ENCODE assay signal across 10 mouse cellular contexts in the genomic region with DNA sequence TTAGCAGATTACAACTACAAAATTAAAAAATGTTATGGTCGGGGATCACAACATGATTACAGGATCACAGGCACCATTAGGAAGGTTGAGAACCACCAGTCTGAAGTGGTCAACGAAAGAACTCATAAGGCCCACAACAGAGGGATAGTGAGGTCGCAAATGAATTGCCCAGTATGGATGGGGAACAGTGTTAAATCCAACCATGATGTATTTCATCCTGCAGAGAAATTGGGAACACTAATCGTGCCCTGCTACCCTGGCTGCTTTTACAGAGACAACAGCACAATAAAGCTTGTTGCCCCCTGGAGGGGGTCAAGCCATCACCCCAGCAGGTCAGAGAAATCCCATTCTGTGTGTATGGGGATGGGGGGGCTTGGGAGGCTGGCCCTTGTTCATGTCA. TPM values are rescaled to one million over a fixed set of nuclear protein-coding genes. Genes with fewer than 3 reads are reported as not detected.
A peak's percentile ranks its signal among the peaks of the same experiment; 100 is the strongest.
DNase-seq lines count a peak whose midpoint lies in the region; ATAC-seq and TF ChIP-seq lines count a peak whose summit lies in the region.
"Had no signal": no experiment of that assay in that cellular context is flagged by ENCODE, and none has a peak within 500 bp of the region (broad histone marks: within the 10 kb centered on the region; RNA-seq: fewer than 3 reads in every experiment).

No protein-coding gene starts in this region.

- H3K27ac ChIP-seq in heart, postnatal 0 days (ENCODE audit: low read depth): no peak overlapping the region
- no peak overlapping the region for H3K27ac ChIP-seq in bone marrow macrophage, adult 2 months (ENCODE audit: insufficient read depth, low read depth, low read length)
- no peak overlapping the region for H3K27ac ChIP-seq in hindbrain, embryonic 15.5 days (replicated peaks)
- H3K27ac ChIP-seq in midbrain, embryonic 13.5 days: no peak overlapping the region

- no peak for TF ChIP-seq POLR2A in bone marrow macrophage, adult 2 months (IDR thresholded peaks at IDR 0.05; ENCODE audit: borderline replicate concordance, low read depth, low read length)

- no peak for TF ChIP-seq EP300 in heart, postnatal 0 days (IDR thresholded peaks at IDR 0.05; ENCODE audit: low read depth)

- no peak overlapping the region for H3K4me3 ChIP-seq in heart, postnatal 0 days (ENCODE audit: low read depth, low read length)
- peak overlapping the region; percentile 89 for H3K4me3 ChIP-seq in bone marrow macrophage, adult 2 months (ENCODE audit: insufficient read depth, low read length)
- peak overlapping the region; percentile 87 for H3K4me3 ChIP-seq in hindbrain, embryonic 15.5 days
- H3K4me3 ChIP-seq in midbrain, embryonic 13.5 days (replicated peaks): peak overlapping the region; percentile 94

- H3K36me3 ChIP-seq in heart, postnatal 0 days (replicated peaks; ENCODE audit: control insufficient read depth, insufficient read depth, low read length): peaks cover 62% of the 10 kb centered on the region
- H3K36me3 ChIP-seq in hindbrain, embryonic 15.5 days: peaks cover 54% of the 10 kb centered on the region
- H3K36me3 ChIP-seq in midbrain, embryonic 13.5 days: peaks cover 64% of the 10 kb centered on the region

- H3K4me1 ChIP-seq in heart, postnatal 0 days (ENCODE audit: control insufficient read depth, insufficient read depth): peaks cover 20% of the 10 kb centered on the region
- peaks cover 21% of the 10 kb centered on the region for H3K4me1 ChIP-seq in bone marrow macrophage, adult 2 months (ENCODE audit: control insufficient read depth, insufficient read depth, low read length)
- peaks cover 39% of the 10 kb centered on the region for H3K4me1 ChIP-seq in hindbrain, embryonic 15.5 days (replicated peaks)
- H3K4me1 ChIP-seq in midbrain, embryonic 13.5 days (replicated peaks): peaks cover 50% of the 10 kb centered on the region

- WGBS in heart, postnatal 0 days: 63% methylated on average over 4 of the region's 4 CpGs
- WGBS in hindbrain, embryonic 15.5 days: 52% methylated on average over 4 of the region's 4 CpGs
- 47% methylated on average over 4 of the region's 4 CpGs for WGBS in midbrain, embryonic 13.5 days

- DNase-seq in heart, postnatal 0 days (ENCODE audit: low spot score): no peak
- no peak for DNase-seq in heart, postnatal 25 days (ENCODE audit: low spot score)
- no peak for DNase-seq in thymus, postnatal 0 days (ENCODE audit: low spot score)
- DNase-seq in cerebellum, adult 8-10 months: no peak

- peak overlapping the region; percentile 88 for H3K4me2 ChIP-seq in heart, postnatal 0 days (ENCODE audit: low read depth, low read length)
- H3K4me2 ChIP-seq in hindbrain, embryonic 15.5 days: peak overlapping the region; percentile 83
- H3K4me2 ChIP-seq in midbrain, embryonic 13.5 days (replicated peaks): peak overlapping the region; percentile 90

- H3K9me3 ChIP-seq in heart, postnatal 0 days (replicated peaks; ENCODE audit: control insufficient read depth, low read length): no peaks in the 10 kb centered on the region
- no peaks in the 10 kb centered on the region for H3K9me3 ChIP-seq in hindbrain, embryonic 15.5 days
- no peaks in the 10 kb centered on the region for H3K9me3 ChIP-seq in midbrain, embryonic 13.5 days

- H3K9ac ChIP-seq in heart, postnatal 0 days (replicated peaks; ENCODE audit: low read depth, low read length): peak overlapping the region; percentile 75; the same call in 1 of the 2 replicates
- peak overlapping the region; percentile 69; the same call in 1 of the 2 replicates for H3K9ac ChIP-seq in hindbrain, embryonic 15.5 days
- H3K9ac ChIP-seq in midbrain, embryonic 13.5 days (replicated peaks): peak overlapping the region; percentile 87

- intact Hi-C loops in heart, postnatal 25 days (cut with DNase I): loop anchor here (5.0 kb wide), 1 partner anchor 37 kb away; the partner anchor contains the start of gene Dgcr8

- no peak for ATAC-seq in heart, postnatal 0 days (ENCODE audit: insufficient read depth, low read depth)
- no peak for ATAC-seq in hindbrain, embryonic 15.5 days (ENCODE audit: low FRiP score, low read depth)
- ATAC-seq in midbrain, embryonic 13.5 days: no peak
- ATAC-seq in megakaryocyte progenitor cell, adult 5-6 weeks (replicated peaks; ENCODE audit: poor library complexity): no peak
- ATAC-seq: Patski had no signal

- H3K27me3 ChIP-seq in heart, postnatal 0 days (ENCODE audit: control insufficient read depth, insufficient read depth, low read length): no peaks in the 10 kb centered on the region
- no peaks in the 10 kb centered on the region for H3K27me3 ChIP-seq in hindbrain, embryonic 15.5 days
- H3K27me3 ChIP-seq in midbrain, embryonic 13.5 days: no peaks in the 10 kb centered on the region
- H3K27me3 ChIP-seq: Patski had no signal

- TF ChIP-seq CTCF in heart, postnatal 0 days (IDR thresholded peaks at IDR 0.05; ENCODE audit: low read depth): no peak
- TF ChIP-seq CTCF in bone marrow macrophage, adult 2 months (IDR thresholded peaks at IDR 0.05; ENCODE audit: low read depth, low read length): no peak

RNA-seq across cellular contexts. Expression of gene Ranbp1, which starts 1.7 kb away (rescaled TPM):
- 51.3 and 65.1 TPM in 2 replicates for total RNA-seq in heart, postnatal 0 days (2014; rRNA removed; ENCODE audit: low replicate concordance)
- polyA plus RNA-seq in heart, postnatal 0 days (2015; fragmentation: Nextera tagmentation; extraction: Ambion mirVana): 210 and 213 TPM in 2 replicates
- total RNA-seq in heart, postnatal 25 days (2021): 10 to 100 TPM; 42.7 to 43.0 TPM
- 85.0 and 105 TPM in 2 replicates for polyA plus RNA-seq in bone marrow macrophage, adult 2 months (2012; ENCODE audit: insufficient read depth, insufficient read length, missing spikeins)
- 373 and 402 TPM in 2 replicates for polyA plus RNA-seq in hindbrain, embryonic 15.5 days (2015; fragmentation: Nextera tagmentation; extraction: Ambion mirVana)
- polyA plus RNA-seq in midbrain, embryonic 13.5 days (2015; fragmentation: Nextera tagmentation; extraction: Ambion mirVana): 519 and 564 TPM in 2 replicates
- 621 and 642 TPM in 2 replicates for total RNA-seq in megakaryocyte progenitor cell, adult 5-6 weeks (2015)
- 523 and 557 TPM in 2 replicates for total RNA-seq in megakaryocyte progenitor cell, adult 5-6 weeks (2017)
- 582 and 637 TPM in 2 replicates for polyA plus RNA-seq in thymus, postnatal 0 days (2015; fragmentation: Nextera tagmentation; extraction: Ambion mirVana)

RNA-seq across cellular contexts. Expression of gene Trmt2a, which starts 1.8 kb away (rescaled TPM):
- 27.2 and 30.6 TPM in 2 replicates for total RNA-seq in heart, postnatal 0 days (2014; rRNA removed; ENCODE audit: low replicate concordance)
- 31.6 and 33.9 TPM in 2 replicates for polyA plus RNA-seq in heart, postnatal 0 days (2015; fragmentation: Nextera tagmentation; extraction: Ambion mirVana)
- 10 to 100 TPM; 21.5 to 22.5 TPM for total RNA-seq in heart, postnatal 25 days (2021)
- polyA plus RNA-seq in bone marrow macrophage, adult 2 months (2012; ENCODE audit: insufficient read depth, insufficient read length, missing spikeins): 64.4 and 64.9 TPM in 2 replicates
- polyA plus RNA-seq in hindbrain, embryonic 15.5 days (2015; fragmentation: Nextera tagmentation; extraction: Ambion mirVana): 94.7 and 98.9 TPM in 2 replicates
- polyA plus RNA-seq in midbrain, embryonic 13.5 days (2015; fragmentation: Nextera tagmentation; extraction: Ambion mirVana): 100 and 115 TPM in 2 replicates
- total RNA-seq in megakaryocyte progenitor cell, adult 5-6 weeks (2015): 95.7 and 111 TPM in 2 replicates
- 86.1 and 95.9 TPM in 2 replicates for total RNA-seq in megakaryocyte progenitor cell, adult 5-6 weeks (2017)
- polyA plus RNA-seq in thymus, postnatal 0 days (2015; fragmentation: Nextera tagmentation; extraction: Ambion mirVana): 86.9 and 88.5 TPM in 2 replicates

RNA-seq across cellular contexts. Expression of gene Gm49776, which starts 7.9 kb away (rescaled TPM):
- not detected in 2 replicates for total RNA-seq in heart, postnatal 0 days (2014; rRNA removed; ENCODE audit: low replicate concordance)
- 0.82 TPM in 1 of 2 replicates, not detected in the other for polyA plus RNA-seq in heart, postnatal 0 days (2015; fragmentation: Nextera tagmentation; extraction: Ambion mirVana)
- not detected for total RNA-seq in heart, postnatal 25 days (2021)
- polyA plus RNA-seq in bone marrow macrophage, adult 2 months (2012; ENCODE audit: insufficient read depth, insufficient read length, missing spikeins): 5.3 and 11.4 TPM in 2 replicates
- polyA plus RNA-seq in hindbrain, embryonic 15.5 days (2015; fragmentation: Nextera tagmentation; extraction: Ambion mirVana): 2.2 and 6.0 TPM in 2 replicates
- not detected in 2 replicates for polyA plus RNA-seq in midbrain, embryonic 13.5 days (2015; fragmentation: Nextera tagmentation; extraction: Ambion mirVana)
- total RNA-seq in megakaryocyte progenitor cell, adult 5-6 weeks (2015): 0.44 TPM in 1 of 2 replicates, not detected in the other
- 0.62 TPM in 1 of 2 replicates, not detected in the other for total RNA-seq in megakaryocyte progenitor cell, adult 5-6 weeks (2017)
- 2.4 and 6.3 TPM in 2 replicates for polyA plus RNA-seq in thymus, postnatal 0 days (2015; fragmentation: Nextera tagmentation; extraction: Ambion mirVana)
- total RNA-seq: layer of hippocampus, adult 18-20 months had no signal

RNA-seq across cellular contexts. Expression of gene Zdhhc8, which starts 15.3 kb away (rescaled TPM):
- total RNA-seq in heart, postnatal 0 days (2014; rRNA removed; ENCODE audit: low replicate concordance): 27.7 and 47.0 TPM in 2 replicates
- polyA plus RNA-seq in heart, postnatal 0 days (2015; fragmentation: Nextera tagmentation; extraction: Ambion mirVana): 15.4 and 16.4 TPM in 2 replicates
- total RNA-seq in heart, postnatal 25 days (2021): 10 to 100 TPM; 22.4 to 24.1 TPM
- polyA plus RNA-seq in bone marrow macrophage, adult 2 months (2012; ENCODE audit: insufficient read depth, insufficient read length, missing spikeins): 10.8 and 14.3 TPM in 2 replicates
- polyA plus RNA-seq in hindbrain, embryonic 15.5 days (2015; fragmentation: Nextera tagmentation; extraction: Ambion mirVana): 16.3 and 19.7 TPM in 2 replicates
- 10.1 and 11.9 TPM in 2 replicates for polyA plus RNA-seq in midbrain, embryonic 13.5 days (2015; fragmentation: Nextera tagmentation; extraction: Ambion mirVana)
- total RNA-seq in megakaryocyte progenitor cell, adult 5-6 weeks (2015): 7.3 and 7.6 TPM in 2 replicates
- 2.4 and 7.0 TPM in 2 replicates for total RNA-seq in megakaryocyte progenitor cell, adult 5-6 weeks (2017)
- 25.2 and 27.1 TPM in 2 replicates for polyA plus RNA-seq in thymus, postnatal 0 days (2015; fragmentation: Nextera tagmentation; extraction: Ambion mirVana)

RNA-seq across cellular contexts. Expression of gene Ccdc188, which starts 32.6 kb away (rescaled TPM):
- total RNA-seq in heart, postnatal 0 days (2014; rRNA removed; ENCODE audit: low replicate concordance): not detected in 2 replicates
- not detected in 2 replicates for polyA plus RNA-seq in heart, postnatal 0 days (2015; fragmentation: Nextera tagmentation; extraction: Ambion mirVana)
- total RNA-seq in heart, postnatal 25 days (2021): not detected
- polyA plus RNA-seq in bone marrow macrophage, adult 2 months (2012; ENCODE audit: insufficient read depth, insufficient read length, missing spikeins): not detected in 2 replicates
- polyA plus RNA-seq in hindbrain, embryonic 15.5 days (2015; fragmentation: Nextera tagmentation; extraction: Ambion mirVana): not detected in 2 replicates
- polyA plus RNA-seq in midbrain, embryonic 13.5 days (2015; fragmentation: Nextera tagmentation; extraction: Ambion mirVana): 0.09 TPM in 1 of 2 replicates, not detected in the other
- total RNA-seq in megakaryocyte progenitor cell, adult 5-6 weeks (2015): not detected in 2 replicates
- not detected in 2 replicates for total RNA-seq in megakaryocyte progenitor cell, adult 5-6 weeks (2017)
- polyA plus RNA-seq in thymus, postnatal 0 days (2015; fragmentation: Nextera tagmentation; extraction: Ambion mirVana): 0.13 TPM in 1 of 2 replicates, not detected in the other
- total RNA-seq: layer of hippocampus, adult 18-20 months had no signal
- polyA plus RNA-seq: Patski had no signal
